Mouse (Mus musculus): Measurements from ENCODE around the gene Rab11fip3.

- TF ChIP-seq MYOD1 (IDR thresholded peaks at IDR 0.05; ENCODE audit: control insufficient read depth in 1 of 3, insufficient read length in 2 of 3, low read depth in 2 of 3) (no peak), E2F4 (IDR thresholded peaks at IDR 0.05; ENCODE audit: insufficient read depth) (no peak), POLR2A (IDR thresholded peaks at IDR 0.05; ENCODE audit: insufficient read length, low read depth) (no peak), MAX (IDR thresholded peaks at IDR 0.05; ENCODE audit: low read depth) (no peak), POLR2AphosphoS2 (IDR thresholded peaks at IDR 0.05; ENCODE audit: insufficient read length, low read depth) (no peak), CEBPB (IDR thresholded peaks at IDR 0.05; ENCODE audit: insufficient read depth, poor library complexity, severe bottlenecking) (no peak)
Observed at GRCm38 (mm10) chr17:26057787-26058567, 11.4 kb downstream of the Rab11fip3 start.

All from myocyte (in vitro differentiated cells).